Mouse (Mus musculus): ENCODE results near the gene Gm12216. TPM values are rescaled to one million over a fixed set of nuclear protein-coding genes. Genes with fewer than 3 reads are reported as not detected.
A peak's percentile ranks its signal among the peaks of the same experiment; 100 is the strongest.

The Gm12216 gene
- polyA plus RNA-seq, 1 experiment from 2014 or later: 0.41 TPM

DNA sequence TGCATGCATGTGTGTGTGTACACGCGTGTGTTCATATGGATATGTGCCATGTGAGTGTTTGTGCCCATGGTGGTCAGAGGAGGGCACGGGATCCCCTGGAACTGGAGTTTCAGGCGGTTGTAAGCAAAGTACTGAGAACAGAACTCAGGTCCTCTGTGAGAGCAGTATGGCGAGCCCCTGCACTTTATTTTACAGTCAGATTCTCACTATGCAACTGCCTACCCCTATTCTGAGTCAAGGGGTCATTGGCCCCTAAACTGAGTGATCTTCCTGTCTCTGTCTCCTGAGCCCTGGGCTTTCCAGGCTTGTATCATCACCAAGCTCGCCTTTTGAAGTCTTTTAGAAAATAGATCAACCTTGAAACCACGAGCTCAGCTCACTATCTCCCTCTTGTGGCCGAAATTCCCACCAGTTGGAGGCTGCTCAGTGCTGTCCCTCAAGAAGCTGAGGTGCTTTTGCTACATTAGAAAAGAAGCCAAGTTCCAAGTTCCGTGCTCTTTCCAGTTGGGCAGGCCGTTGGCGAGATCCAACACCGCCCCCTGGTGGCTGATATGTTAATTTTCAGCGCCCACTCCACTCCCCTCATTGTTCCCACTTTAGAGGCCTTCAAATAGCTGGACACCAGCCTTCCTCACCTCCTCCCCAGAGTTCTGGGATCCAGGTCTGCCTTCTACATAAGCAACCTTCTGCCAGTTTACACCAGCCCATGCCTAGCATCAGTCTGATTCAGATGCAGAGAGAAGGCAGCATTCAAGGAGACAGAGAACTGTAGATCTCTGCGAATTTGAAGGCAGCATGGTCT, 122.1 kb downstream of the Gm12216 start:
- H3K9me3 ChIP-seq (replicated peaks): no peaks in the 10 kb centered on the region
- H3K4me3 ChIP-seq: no peak overlapping the region
- WGBS: 50% methylated on average over 14 of the region's 14 CpGs
- no peak overlapping the region for H3K27ac ChIP-seq
- peak; percentile 38; the same call in 1 of the 2 replicates for ATAC-seq
- H3K4me2 ChIP-seq: no peak overlapping the region
- H3K4me1 ChIP-seq: no peaks in the 10 kb centered on the region
- H3K27me3 ChIP-seq: no peaks in the 10 kb centered on the region
- H3K36me3 ChIP-seq (ENCODE audit: poor library complexity, severe bottlenecking): no peaks in the 10 kb centered on the region
- no peak overlapping the region for H3K9ac ChIP-seq

DNA sequence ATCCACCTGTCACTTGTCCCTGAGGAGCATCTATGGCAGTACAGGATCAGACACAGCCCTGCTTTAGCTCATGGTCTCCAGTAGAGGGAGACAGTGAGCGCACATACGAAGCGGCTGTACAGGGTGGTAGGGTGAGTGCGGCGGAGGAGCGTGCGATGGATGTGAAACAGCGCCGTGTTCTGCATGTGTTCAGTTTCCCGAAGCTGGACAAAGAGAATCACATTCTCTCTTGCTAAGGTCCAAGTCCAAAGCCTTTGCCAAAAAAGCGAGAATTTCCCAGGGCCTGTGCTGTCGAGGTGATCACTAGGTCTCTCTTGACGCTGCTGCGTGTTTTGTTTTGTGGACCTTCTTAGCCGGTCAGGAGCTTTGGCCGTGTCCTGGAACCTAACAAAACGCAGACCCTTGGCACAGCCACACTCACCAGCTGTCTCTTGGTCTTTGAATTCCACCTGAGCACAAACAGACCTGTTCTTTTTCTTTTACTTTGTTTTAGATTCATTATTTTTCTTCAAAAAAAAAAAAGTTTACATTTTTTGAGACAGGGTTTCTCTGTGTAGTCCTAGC, 123.3 kb downstream of the Gm12216 start:
- Histone ChIP-seq H3K9ac (peak overlapping the region; percentile 46), H3K36me3 (ENCODE audit: poor library complexity, severe bottlenecking) (no peaks in the 10 kb centered on the region)

DNA sequence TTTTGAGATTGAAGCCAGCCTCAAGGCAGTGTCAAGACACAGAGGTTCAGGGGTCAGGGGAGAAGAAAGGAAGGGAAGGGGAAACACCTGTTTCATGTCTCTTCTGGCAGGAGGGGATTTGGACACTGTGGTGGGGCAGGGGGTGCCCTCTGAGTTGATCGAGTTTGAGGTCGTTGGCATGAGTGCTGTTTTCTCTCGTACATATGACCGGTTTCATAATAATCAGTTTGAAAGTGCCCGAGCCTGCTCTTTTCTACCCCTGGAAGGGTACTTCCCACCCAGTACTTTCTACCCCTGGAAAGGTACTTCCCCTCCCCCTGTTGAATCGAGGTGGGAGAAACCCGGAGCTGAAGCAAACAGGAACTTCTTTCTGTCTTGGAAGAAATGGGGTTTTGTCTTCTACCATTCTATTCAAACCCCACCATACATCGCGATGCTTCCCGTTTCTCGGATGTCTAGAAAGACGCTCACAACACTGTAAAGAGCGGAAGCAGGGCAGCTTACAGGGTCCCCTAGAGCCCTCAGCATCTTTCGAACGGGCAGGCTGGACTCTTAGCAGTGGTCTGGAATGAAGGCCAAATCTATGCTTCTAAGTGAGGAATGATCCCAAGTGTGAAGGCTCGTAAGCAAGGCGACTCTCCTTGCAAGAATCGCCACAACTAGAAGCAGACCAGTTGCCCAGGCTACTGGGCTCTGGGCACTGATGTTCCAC, 123.9 kb downstream of the Gm12216 start:
- no peak overlapping the region for H3K9ac ChIP-seq
- 72% methylated on average over 18 of the region's 18 CpGs for WGBS
- no peak overlapping the region for H3K27ac ChIP-seq
- H3K4me3 ChIP-seq: no peak overlapping the region
- ATAC-seq: no peak
- H3K4me2 ChIP-seq: 0 out of 2 replicates have a peak overlapping the region, but pooled peaks have one; percentile 54
- no peaks in the 10 kb centered on the region for H3K4me1 ChIP-seq
- no peaks in the 10 kb centered on the region for H3K27me3 ChIP-seq
- H3K36me3 ChIP-seq (ENCODE audit: poor library complexity, severe bottlenecking): no peaks in the 10 kb centered on the region
- H3K9me3 ChIP-seq (replicated peaks): no peaks in the 10 kb centered on the region

More for the DNA sequence above, 123.3 kb downstream of the Gm12216 start:
- WGBS: 20% methylated on average over 17 of the region's 17 CpGs
- H3K27me3 ChIP-seq: no peaks in the 10 kb centered on the region
- no peaks in the 10 kb centered on the region for H3K4me1 ChIP-seq
- H3K4me3 ChIP-seq: peak overlapping the region; percentile 21; the same call in 1 of the 2 replicates
- no peaks in the 10 kb centered on the region for H3K9me3 ChIP-seq (replicated peaks)
- peak overlapping the region; percentile 54 for H3K4me2 ChIP-seq
- peak; percentile 93 for ATAC-seq
- no peak overlapping the region for H3K27ac ChIP-seq

DNA sequence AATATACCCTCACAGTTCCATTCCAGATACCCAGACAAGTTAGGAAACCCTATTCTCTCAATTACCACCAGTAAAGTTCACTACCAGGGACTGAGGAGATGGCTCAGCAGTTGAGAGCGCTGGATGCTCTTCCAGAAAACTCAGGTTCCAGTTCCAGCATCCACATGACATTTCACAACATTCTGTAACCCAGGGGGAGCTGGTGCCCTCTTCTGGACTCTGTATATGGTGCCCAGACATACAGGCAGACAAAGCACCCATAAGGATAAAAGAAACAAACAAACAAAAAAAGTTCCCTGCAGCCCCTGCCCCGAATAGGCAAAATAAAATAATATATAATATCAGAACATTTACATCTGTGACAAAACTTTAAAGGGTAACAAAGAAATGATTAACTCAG, 124.6 kb downstream of the Gm12216 start:
- Histone ChIP-seq H3K27me3 (no peaks in the 10 kb centered on the region), H3K4me1 (no peaks in the 10 kb centered on the region), H3K9ac (no peak overlapping the region), H3K36me3 (ENCODE audit: poor library complexity, severe bottlenecking) (no peaks in the 10 kb centered on the region), H3K9me3 (replicated peaks) (no peaks in the 10 kb centered on the region), H3K4me3 (no peak overlapping the region), H3K27ac (no peak overlapping the region), H3K4me2 (no peak overlapping the region)
- WGBS: 83% methylated on average over 2 of the region's 2 CpGs
- ATAC-seq: no peak

DNA sequence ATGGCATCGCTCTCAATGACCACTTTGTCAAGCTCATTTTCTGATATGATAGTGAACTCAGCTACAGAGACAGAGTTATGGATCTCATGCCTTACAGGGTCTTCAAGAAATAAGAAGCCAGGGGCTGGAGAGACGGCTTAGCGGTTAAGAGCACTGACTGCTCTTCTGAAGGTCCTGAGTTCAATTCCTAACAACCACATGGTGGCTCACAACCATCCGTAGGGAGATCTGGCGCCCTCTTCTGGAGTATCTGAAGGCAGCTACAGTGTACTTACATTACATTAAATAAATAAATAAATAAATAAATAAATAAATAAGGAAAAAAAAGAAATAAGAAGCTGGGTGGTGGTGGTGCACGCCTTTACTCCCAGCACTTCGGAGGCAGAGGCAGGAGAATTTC, 125.2 kb downstream of the Gm12216 start:
- no peak overlapping the region for H3K4me2 ChIP-seq
- no peaks in the 10 kb centered on the region for H3K4me1 ChIP-seq
- no peaks in the 10 kb centered on the region for H3K36me3 ChIP-seq (ENCODE audit: poor library complexity, severe bottlenecking)
- H3K4me3 ChIP-seq: no peak overlapping the region
- no peak overlapping the region for H3K27ac ChIP-seq
- 88% methylated on average over 7 of the region's 7 CpGs for WGBS
- no peaks in the 10 kb centered on the region for H3K9me3 ChIP-seq (replicated peaks)
- no peak overlapping the region for H3K9ac ChIP-seq
- no peaks in the 10 kb centered on the region for H3K27me3 ChIP-seq
- ATAC-seq: no peak

Small RNA genes within 50 kb of the gene (microRNA-seq; reads per million reads assigned to microRNA genes)
- gene Mir7671: not detected

Other genes starting within 250 kb of the Gm12216 start
- 1.8 and 2.9 TPM in 2 replicates for gene Il4, start 240.6 kb downstream of the Gm12216 start, polyA plus RNA-seq (2015; fragmentation: Nextera tagmentation; extraction: Ambion mirVana)
- gene Il13, start 224.6 kb downstream of the Gm12216 start, polyA plus RNA-seq (2015; fragmentation: Nextera tagmentation; extraction: Ambion mirVana): not detected in 2 replicates
- gene Rad50, start 151.9 kb downstream of the Gm12216 start, polyA plus RNA-seq (2015; fragmentation: Nextera tagmentation; extraction: Ambion mirVana): 17.7 and 18.2 TPM in 2 replicates
- not detected in 2 replicates for gene Il5, start 138.5 kb downstream of the Gm12216 start, polyA plus RNA-seq (2015; fragmentation: Nextera tagmentation; extraction: Ambion mirVana)
- 2.6 and 2.7 TPM in 2 replicates for gene Irf1, start 89.2 kb downstream of the Gm12216 start, polyA plus RNA-seq (2015; fragmentation: Nextera tagmentation; extraction: Ambion mirVana)
- not detected in 2 replicates for gene Gm17334, start 86.1 kb downstream of the Gm12216 start, polyA plus RNA-seq (2015; fragmentation: Nextera tagmentation; extraction: Ambion mirVana)
- gene Slc22a5, start 32.4 kb upstream of the Gm12216 start, polyA plus RNA-seq (2015; fragmentation: Nextera tagmentation; extraction: Ambion mirVana): 6.9 and 8.7 TPM in 2 replicates
- 0.80 and 1.7 TPM in 2 replicates for gene Slc22a21, start 121.1 kb upstream of the Gm12216 start, polyA plus RNA-seq (2015; fragmentation: Nextera tagmentation; extraction: Ambion mirVana)
- gene Slc22a4, start 168.8 kb upstream of the Gm12216 start, polyA plus RNA-seq (2015; fragmentation: Nextera tagmentation; extraction: Ambion mirVana): 0.21 and 0.74 TPM in 2 replicates
- gene Pdlim4, start 209.8 kb upstream of the Gm12216 start, polyA plus RNA-seq (2015; fragmentation: Nextera tagmentation; extraction: Ambion mirVana): 36.2 and 38.3 TPM in 2 replicates
- gene P4ha2, start 240.8 kb upstream of the Gm12216 start, polyA plus RNA-seq (2015; fragmentation: Nextera tagmentation; extraction: Ambion mirVana): 5.5 and 5.6 TPM in 2 replicates